Mouse (Mus musculus): ENCODE results near the gene Fxyd3.

- TF ChIP-seq CTCF (IDR thresholded peaks at IDR 0.05; ENCODE audit: low read depth, low read length): no peak
- no peak for TF ChIP-seq POLR2A (IDR thresholded peaks at IDR 0.05; ENCODE audit: borderline replicate concordance, low read depth, low read length)
Measured at GRCm38 (mm10) chr7:31113800-31114199, 37.3 kb upstream of the Fxyd3 start.

All from bone marrow macrophage, adult 2 months (primary cell).